Mouse (Mus musculus): ENCODE data around the gene Galr3.
"Not testable (repeated sequence)": the region's sequence is repeated elsewhere in the genome, so short reads cannot be mapped to it uniquely, and the experiment has no call there.

The Galr3 gene

GRCm38 (mm10) chr15:79026511-79027290 is 15.0 kb upstream of the Galr3 start:
- no peak for DNase-seq (ENCODE audit: low spot score)

- DNase-seq (ENCODE audit: low spot score): peak; percentile 30
Observed at GRCm38 (mm10) chr15:79027291-79028205, 14.1 kb upstream of the Galr3 start.

DNA sequence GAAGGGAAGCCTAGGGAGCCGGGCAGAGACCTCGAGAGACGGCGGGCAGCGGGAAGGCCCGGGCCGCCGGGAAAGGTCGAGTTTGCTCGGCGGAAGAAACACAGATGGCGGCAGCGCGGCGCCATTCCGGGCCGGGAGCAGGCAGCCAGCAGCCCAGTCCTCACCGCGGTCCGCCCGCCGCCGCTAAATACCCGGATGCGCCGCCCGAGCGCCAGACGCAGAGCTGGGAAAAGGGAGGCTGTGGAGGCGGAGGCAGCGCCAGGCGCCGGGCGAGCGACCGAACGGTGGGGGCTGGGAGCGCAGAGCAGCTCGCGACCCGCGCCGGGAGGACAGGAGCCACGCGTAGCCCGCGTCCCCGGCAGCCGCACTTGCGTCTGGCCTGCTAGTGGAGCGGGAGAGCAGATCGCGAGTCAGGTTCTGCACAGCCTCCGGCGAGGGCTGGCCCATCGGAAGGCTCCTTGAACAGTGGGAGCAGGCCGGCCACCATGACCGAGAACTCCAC is 13.4 kb upstream of the Galr3 start, which contains the start of gene H1f0:
H1f0 (plus strand) TSS at position 214 of the 502 bp plus-strand sequence.
- peak; percentile 96 for DNase-seq (ENCODE audit: low spot score)

DNA sequence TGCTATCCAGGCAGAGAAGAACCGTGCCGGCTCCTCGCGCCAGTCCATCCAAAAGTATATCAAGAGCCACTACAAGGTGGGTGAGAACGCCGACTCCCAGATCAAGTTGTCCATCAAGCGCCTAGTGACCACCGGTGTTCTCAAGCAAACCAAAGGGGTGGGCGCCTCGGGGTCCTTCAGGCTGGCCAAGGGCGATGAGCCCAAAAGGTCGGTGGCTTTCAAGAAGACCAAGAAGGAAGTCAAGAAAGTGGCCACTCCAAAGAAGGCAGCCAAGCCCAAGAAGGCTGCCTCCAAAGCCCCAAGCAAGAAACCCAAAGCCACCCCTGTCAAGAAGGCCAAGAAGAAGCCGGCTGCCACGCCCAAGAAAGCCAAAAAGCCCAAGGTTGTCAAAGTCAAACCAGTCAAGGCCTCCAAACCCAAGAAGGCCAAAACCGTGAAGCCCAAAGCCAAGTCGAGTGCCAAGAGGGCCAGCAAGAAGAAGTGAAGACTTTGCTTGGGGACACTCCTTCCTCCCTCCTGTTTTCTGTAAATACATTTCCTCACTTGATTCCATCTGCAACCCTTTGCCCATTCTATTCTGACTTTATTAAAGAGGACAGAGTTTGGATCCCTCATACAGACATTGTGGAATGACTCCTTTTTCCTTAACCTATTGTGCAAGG is 12.7 kb upstream of the Galr3 start:
- no peak for DNase-seq (ENCODE audit: low spot score)

GRCm38 (mm10) chr15:79029519-79030241 is 12.0 kb upstream of the Galr3 start:
- peak; percentile 53 for DNase-seq (ENCODE audit: low spot score)

DNA sequence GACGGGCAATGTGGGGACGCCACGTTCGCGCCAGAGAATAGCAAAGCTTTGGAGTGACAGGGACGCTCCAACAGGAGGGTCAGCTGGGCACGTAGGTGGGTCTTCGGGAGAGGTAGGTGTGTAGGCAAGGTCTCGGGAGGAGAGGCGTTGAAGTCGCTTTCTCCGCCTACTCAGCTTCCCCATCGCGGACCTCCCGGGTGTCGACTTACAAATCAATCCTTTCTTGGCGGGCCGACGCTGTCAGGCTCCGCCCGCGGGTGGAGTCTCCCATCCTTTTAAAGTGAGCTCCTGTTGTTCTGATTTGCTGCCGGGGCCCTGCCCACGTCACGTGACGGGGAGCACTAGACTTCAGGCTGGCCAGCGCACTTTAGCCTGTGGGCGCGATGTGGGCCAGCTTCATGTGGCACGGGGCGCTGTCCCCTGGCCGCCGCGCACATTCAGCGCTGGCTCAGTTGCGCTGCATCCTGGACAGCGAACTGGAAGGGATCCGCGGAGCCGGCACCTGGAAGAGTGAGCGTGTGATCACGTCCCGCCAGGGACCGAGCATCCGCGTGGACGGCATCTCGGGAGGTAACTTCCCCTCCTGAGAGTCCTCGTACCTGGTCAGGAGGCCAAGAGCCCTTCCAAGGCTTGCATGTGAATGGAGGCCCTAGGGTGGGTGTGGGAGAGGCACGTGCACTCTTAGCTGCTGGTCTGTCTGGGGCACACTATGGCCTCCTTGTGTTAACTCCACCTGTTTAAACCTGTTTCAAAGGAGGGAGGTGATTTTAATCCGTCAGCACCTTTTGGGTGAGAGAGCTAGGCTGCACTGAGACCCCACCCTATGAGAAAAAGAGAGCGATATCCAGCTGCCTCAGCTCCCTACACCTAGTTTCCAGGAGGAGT is 10.9 kb upstream of the Galr3 start:
- DNase-seq (ENCODE audit: low spot score): peak; percentile 94

DNA sequence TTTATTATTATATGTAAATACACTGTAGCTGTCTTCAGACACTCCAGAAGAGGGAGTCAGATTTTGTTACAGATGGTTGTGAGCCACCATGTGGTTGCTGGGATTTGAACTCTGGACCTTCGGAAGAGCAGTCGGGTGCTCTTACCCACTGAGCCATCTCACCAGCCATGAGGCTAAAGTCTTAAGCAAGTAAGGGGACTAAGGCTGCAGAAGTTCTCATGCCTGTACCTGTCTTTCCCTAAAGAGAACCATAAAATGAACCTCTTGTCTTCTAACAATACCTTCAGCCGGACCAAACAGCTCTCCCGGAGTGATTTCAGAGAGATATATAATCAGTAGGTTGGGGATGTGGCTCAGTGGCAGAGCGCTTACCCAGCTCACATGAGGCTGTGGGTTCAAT is 9.8 kb upstream of the Galr3 start:
- DNase-seq (ENCODE audit: low spot score): not testable (repeated sequence)

DNA sequence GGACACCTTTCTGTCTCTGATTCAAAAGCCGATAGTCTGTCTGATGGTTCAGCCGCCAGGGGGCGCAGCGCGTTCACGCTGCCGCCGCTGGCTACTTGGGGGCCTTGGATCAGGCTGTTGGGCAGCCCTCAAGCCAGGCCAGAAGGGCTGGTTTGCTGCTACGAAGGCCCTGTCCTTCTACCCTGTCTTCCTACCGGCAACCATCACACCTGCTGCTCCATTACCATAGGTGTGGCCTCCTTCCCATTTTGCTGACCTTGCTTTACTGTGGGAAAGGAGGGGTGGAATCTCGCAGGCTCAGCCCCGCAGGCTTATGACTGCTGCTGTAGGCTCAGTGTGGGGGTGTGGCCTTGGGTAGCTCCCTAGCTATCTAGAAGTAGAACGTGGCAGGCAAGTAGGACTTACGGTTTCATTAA is 3.8 kb upstream of the Galr3 start:
- DNase-seq (ENCODE audit: low spot score): peak; percentile 91

GRCm38 (mm10) chr15:79038331-79038730 is 3.4 kb upstream of the Galr3 start:
- no peak for DNase-seq (ENCODE audit: low spot score)

GRCm38 (mm10) chr15:79038853-79039252 is 2.8 kb upstream of the Galr3 start:
- peak; percentile 83 for DNase-seq (ENCODE audit: low spot score)

DNA sequence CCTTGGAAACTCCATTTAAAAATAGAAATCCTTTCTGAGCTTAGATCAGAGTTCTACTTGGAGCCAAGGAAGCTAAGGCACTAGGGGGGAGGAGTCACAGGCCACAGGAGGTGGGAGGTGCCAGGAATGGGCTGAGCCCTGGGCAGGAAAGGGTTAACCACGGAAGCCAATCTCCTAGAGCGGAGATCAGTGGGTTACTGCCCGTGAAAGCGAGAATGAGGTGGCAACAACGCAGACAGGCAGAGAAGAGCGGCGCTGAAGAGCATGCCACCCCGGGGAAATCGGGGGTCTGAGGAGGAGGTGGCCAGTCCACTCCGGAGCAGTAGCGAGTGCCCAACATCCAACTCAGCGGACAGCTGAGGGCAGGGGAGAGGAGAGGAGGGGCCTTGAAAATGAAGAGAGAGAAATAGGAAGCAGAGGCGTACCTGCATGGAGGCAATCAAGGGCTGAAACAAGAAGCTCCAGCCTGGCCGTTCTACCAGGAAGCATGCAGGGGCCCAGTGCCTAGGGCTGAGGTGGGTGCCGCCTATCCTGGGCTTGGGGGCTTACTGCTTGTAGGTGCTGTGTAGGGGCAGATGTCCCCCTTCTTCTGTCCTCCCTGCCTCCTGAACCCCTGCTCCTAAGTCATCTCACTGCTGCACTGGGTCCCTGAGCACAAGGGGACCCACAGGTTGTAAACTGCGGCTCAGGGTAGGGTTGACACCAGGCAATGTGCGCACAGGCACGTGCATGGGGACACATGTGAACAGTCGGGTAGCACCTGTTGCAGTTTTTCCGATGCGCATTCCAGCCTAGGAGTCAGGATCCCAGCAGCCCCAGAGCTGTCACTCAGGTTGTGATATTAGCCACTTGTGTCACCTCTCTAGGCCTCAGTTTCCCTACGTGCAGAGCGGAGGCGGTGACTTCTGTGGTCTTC is 926 bp upstream of the Galr3 start:
- peak; percentile 52 for DNase-seq (ENCODE audit: low spot score)

DNA sequence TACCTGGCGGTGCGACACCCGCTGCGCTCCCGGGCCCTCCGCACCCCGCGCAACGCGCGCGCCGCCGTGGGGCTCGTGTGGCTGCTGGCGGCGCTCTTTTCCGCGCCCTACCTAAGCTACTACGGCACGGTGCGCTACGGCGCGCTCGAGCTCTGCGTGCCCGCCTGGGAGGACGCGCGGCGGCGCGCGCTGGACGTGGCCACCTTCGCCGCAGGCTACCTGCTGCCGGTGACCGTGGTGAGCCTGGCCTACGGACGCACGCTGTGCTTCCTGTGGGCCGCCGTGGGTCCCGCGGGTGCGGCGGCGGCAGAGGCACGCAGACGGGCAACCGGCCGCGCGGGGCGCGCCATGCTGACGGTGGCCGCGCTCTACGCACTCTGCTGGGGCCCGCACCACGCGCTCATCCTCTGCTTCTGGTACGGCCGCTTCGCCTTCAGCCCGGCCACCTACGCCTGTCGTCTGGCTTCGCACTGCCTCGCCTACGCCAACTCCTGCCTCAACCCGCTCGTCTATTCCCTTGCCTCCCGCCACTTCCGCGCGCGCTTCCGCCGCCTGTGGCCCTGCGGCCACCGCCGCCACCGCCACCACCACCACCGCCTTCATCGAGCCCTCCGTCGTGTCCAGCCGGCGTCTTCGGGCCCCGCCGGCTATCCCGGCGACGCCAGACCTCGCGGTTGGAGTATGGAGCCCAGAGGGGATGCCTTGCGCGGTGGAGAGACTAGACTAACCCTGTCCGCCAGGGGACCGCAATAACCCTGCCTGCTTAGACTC is 1.2 kb downstream of the Galr3 start:
- DNase-seq (ENCODE audit: low spot score): peak; percentile 49

DNA sequence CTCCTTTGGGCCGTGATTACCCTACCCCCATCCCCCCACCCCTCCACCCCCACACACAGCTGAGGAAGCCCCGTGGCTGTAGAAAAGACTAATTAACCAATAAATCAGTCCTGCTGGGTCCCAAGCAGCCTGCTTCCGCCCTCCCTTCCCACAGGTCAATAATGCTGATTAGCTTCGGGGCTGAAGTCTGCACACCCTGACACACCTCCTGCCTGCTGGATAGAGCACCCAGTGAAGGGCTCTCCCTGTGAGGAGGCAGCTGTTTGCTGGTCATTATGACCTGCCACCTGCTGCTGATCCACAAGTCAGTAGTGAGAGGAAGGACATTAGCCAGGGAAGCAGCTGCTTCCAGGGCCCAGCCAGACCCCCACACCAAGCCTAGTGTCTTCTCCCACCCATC is 3.2 kb downstream of the Galr3 start:
- DNase-seq (ENCODE audit: low spot score): peak; percentile 56

DNA sequence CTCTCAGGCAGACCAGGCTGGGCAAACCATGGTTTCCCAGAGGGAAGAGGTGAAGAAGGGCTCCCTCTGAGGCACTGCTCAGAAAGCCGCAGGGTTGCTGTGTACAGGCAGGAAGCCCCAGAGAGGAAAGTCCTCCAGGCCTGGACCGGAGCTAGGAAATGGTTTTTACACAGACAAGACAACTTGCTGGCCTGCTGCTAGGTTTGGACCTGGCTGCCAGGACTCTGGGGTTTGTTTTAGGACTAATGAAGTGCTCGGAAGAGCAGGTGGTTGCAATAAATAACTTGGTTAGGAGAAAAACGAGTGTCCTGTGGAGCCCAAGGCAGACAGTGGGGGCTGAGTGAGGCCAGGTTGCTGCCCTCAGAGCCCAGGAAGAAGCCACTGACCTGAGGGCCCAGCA is 6.5 kb downstream of the Galr3 start:
- no peak for DNase-seq (ENCODE audit: low spot score)

DNA sequence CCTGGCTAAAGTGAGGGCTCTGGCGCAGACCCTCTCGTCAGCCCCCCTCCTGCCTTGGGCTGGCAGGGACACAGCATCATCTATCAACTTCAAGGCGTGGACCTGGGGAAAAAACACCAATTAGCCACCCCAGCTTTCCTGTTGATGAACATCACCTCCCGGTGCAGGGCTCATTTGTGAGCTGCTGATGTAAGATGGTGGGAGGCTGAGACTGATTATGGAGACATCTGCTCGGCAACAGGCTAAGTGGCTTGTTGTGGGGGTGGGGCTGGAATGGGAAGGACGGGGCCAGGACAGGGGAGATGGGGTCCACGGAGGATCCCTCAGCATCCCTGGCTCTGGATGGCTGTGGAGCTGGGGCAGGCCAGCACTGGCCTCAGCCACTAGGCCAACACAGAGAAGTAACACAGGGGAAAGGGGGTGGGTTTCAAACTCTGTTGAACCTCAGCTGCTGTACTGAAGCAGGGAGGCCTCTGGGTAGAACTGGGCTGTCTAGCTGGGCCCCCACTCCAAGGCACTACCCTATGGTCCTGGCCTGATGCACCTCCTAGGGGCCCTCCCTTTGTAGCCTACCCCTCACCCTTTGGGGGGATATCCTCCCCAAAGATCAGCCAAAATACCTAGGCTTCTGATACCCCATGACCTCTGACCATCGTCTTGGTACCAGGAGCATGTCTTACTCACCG is 8.6 kb downstream of the Galr3 start:
- peak; percentile 35 for DNase-seq (ENCODE audit: low spot score)

DNA sequence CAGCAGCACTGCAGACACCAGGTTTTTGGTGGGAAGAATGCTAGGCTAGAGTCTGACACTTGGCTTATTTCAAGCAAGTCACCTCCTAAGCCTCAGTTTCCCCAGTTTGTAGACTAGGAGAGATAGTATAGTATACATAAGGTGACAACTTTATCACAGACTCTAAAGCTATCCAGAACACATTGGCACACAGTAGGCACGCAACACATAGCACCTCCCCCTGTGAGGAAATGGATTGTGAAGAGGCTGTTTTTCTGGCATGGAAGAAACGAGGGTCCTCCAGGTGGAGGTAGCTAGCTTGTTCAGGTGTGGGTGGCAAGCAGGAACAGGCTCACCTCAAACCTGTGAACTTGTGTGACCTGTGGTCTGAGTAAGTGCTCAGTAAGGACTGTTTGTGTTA is 9.3 kb downstream of the Galr3 start:
- no peak for DNase-seq (ENCODE audit: low spot score)

DNA sequence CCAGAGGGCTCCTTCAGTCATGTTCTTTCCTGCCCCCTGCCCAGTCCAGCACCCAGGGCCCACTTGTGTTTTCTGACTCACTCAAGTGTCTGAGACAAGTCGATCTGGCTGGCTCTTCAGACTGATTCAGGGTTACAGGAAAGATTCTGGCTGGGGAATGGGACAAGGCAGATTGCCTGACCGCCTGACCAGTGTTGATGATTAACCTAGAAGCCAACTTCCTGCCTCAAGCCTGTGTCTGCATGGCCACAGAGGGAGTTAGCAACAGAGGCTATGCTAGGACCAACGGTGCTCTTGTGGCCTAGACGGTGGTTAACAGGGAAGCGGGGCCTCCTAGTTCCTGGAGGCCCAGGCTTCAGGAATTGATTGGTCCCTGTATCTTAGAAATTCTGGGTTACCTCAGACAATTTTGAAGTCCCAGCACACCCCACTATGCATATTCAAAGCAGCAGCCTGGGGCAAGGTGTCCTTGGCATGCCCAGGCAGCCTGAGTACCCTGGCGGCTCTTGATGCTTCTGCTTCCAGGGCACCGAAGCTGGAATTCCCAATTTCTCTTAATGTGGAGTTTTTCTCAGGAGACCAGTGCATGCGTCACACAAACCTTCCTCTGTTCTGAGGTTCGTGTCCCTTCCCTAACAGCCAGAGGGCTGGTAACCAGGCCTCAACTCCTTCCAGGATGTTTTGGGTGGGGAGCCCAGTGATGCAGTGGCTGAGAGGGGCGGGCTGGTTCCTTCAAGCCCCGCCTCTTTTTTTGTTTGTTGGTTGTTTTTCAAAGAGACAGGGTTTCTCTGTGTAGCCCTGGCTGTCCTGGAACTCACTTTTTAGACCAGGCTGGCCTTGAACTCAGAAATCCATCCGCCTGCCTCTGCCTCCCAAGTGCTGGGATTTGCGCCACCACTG is 10.0 kb downstream of the Galr3 start:
- DNase-seq (ENCODE audit: low spot score): no peak
